Mouse (Mus musculus) MEL (cell line): ENCODE data around the gene Lce1i. TPM values are rescaled to one million over a fixed set of nuclear protein-coding genes. Genes with fewer than 3 reads are reported as not detected.

Source experiments
- DNase-seq: peaks from one replicate; pipeline ENCODE4 v3.0.0; 2011; ENCODE audit warnings: low read depth, low spot score
- H3K27ac ChIP-seq: 2 replicates; pipeline ENCODE4 v1.5.1; 2012; ENCODE audit warnings: low read depth, mild to moderate bottlenecking, control low read depth, low read length, moderate library complexity; ENCODE audit not compliant: control insufficient read depth
- H3K27me3 ChIP-seq, 2 experiments: fragments of 150-350 bp in 1 of 2; sonication (generic) in 1 of 2; 2 replicates each; pipeline ENCODE4 v1.6.1; 2012; ENCODE audit warnings: low read length in 2 of 2, mild to moderate bottlenecking in 2 of 2, improper control_type of control experiment in 1 of 2, moderate library complexity in 1 of 2; ENCODE audit not compliant: insufficient read depth in 2 of 2, control insufficient read depth in 1 of 2
- H3K36me3 ChIP-seq, 2 experiments: 2 replicates each; pipeline ENCODE4 v1.6.1; 2012 to 2014; ENCODE audit warnings: low read length in 2 of 2, improper control_type of control experiment in 1 of 2, inconsistent platforms in 1 of 2, mild to moderate bottlenecking in 1 of 2; ENCODE audit not compliant: insufficient read depth in 2 of 2, control insufficient read depth in 1 of 2
- H3K4me1 ChIP-seq, 2 experiments: fragments of 150-350 bp in 1 of 2; sonication (generic) in 1 of 2; 2 replicates each; pipeline ENCODE4 v1.6.1; 2012; ENCODE audit warnings: low read length in 2 of 2, improper control_type of control experiment in 1 of 2, mild to moderate bottlenecking in 1 of 2; ENCODE audit not compliant: insufficient read depth in 2 of 2, control insufficient read depth in 1 of 2
- H3K4me3 ChIP-seq, 2 experiments: fragments of 150-350 bp in 1 of 2; sonication (generic) in 1 of 2; 2 replicates each; pipeline ENCODE4 v1.5.1; 2012; ENCODE audit warnings: low read depth in 2 of 2, low read length in 2 of 2, mild to moderate bottlenecking in 2 of 2, moderate library complexity in 2 of 2, control low read depth in 1 of 2, improper control_type of control experiment in 1 of 2; ENCODE audit not compliant: control insufficient read depth in 1 of 2, insufficient read depth in 1 of 2
- H3K79me2 ChIP-seq: 2 replicates; pipeline ENCODE4 v1.6.1; 2012; ENCODE audit warnings: mild to moderate bottlenecking, low read length, moderate library complexity; ENCODE audit not compliant: control insufficient read depth, poor library complexity, insufficient read depth
- H3K9ac ChIP-seq: 2 replicates; pipeline ENCODE4 v1.6.1; 2012; ENCODE audit warnings: low read depth, mild to moderate bottlenecking, control low read depth, low read length, moderate library complexity; ENCODE audit not compliant: control insufficient read depth, poor library complexity, severe bottlenecking
- H3K9me3 ChIP-seq: fragments of 150-350 bp; sonication (generic); replicated peaks from 2 replicates; pipeline ENCODE4 v1.6.1; 2012; ENCODE audit warnings: mild to moderate bottlenecking, low read length, improper control_type of control experiment, moderate library complexity; ENCODE audit not compliant: insufficient read depth
- CHD1 ChIP-seq: IDR thresholded peaks from 2 replicates; pipeline ENCODE4 v1.6.1; 2012; ENCODE audit warnings: low read depth, mild to moderate bottlenecking, inconsistent platforms, low read length, improper control_type of control experiment
- ELF1 ChIP-seq: IDR thresholded peaks from 2 replicates; pipeline ENCODE4 v1.6.1; 2014; ENCODE audit warnings: low read depth, mild to moderate bottlenecking, inconsistent platforms, low read length, improper control_type of control experiment, moderate library complexity
- GABPA ChIP-seq: IDR thresholded peaks from 2 replicates; pipeline ENCODE4 v1.6.1; 2012; ENCODE audit warnings: low read depth, mild to moderate bottlenecking, inconsistent platforms, low read length, improper control_type of control experiment, moderate library complexity
- KAT2A ChIP-seq: conservative IDR thresholded peaks from 2 replicates; pipeline ENCODE4 v1.6.1; 2012; ENCODE audit warnings: low read depth, low read length, improper control_type of control experiment, inconsistent platforms
- MAFK ChIP-seq: IDR thresholded peaks from 2 replicates; pipeline ENCODE4 v1.6.1; 2011; ENCODE audit warnings: low read depth, mild to moderate bottlenecking, low read length, improper control_type of control experiment, borderline replicate concordance
- MAX ChIP-seq: IDR thresholded peaks from 2 replicates; pipeline ENCODE4 v1.6.1; 2011; ENCODE audit warnings: low read length, improper control_type of control experiment
- MEF2A ChIP-seq: IDR thresholded peaks from 2 replicates; pipeline ENCODE4 v1.6.1; 2014; ENCODE audit warnings: low read depth, mild to moderate bottlenecking, inconsistent platforms, low read length, improper control_type of control experiment; ENCODE audit not compliant: poor library complexity, insufficient replicate concordance, severe bottlenecking; ENCODE audit errors: extremely low read depth
- NELFE ChIP-seq: IDR thresholded peaks from 2 replicates; pipeline ENCODE4 v1.6.1; 2011; ENCODE audit warnings: low read depth, low read length, improper control_type of control experiment
- POLR2A ChIP-seq, 2 experiments: IDR thresholded peaks; 2 replicates each; pipeline ENCODE4 v1.6.1; 2011 to 2012; ENCODE audit warnings: low read length in 2 of 2, mild to moderate bottlenecking in 2 of 2, control low read depth in 1 of 2, improper control_type of control experiment in 1 of 2, low read depth in 1 of 2, moderate library complexity in 1 of 2; ENCODE audit not compliant: control insufficient read depth in 1 of 2, insufficient read depth in 1 of 2, poor library complexity in 1 of 2
- POLR2AphosphoS5 ChIP-seq: IDR thresholded peaks from 2 replicates; pipeline ENCODE4 v1.6.1; 2012; ENCODE audit warnings: low read depth, borderline replicate concordance, mild to moderate bottlenecking, inconsistent platforms, low read length, moderate library complexity, mixed read lengths
- RCOR1 ChIP-seq: IDR thresholded peaks from 2 replicates; pipeline ENCODE4 v1.6.1; 2012; ENCODE audit warnings: low read depth, mild to moderate bottlenecking, inconsistent platforms, low read length, improper control_type of control experiment
- SMC3 ChIP-seq: IDR thresholded peaks from 2 replicates; pipeline ENCODE4 v1.6.1; 2011; ENCODE audit warnings: low read depth, low read length, improper control_type of control experiment
- TAL1 ChIP-seq: IDR thresholded peaks from 2 replicates; pipeline ENCODE4 v1.6.1; 2012; ENCODE audit warnings: mild to moderate bottlenecking, inconsistent platforms, low read length, moderate library complexity, mixed read lengths
- TBP ChIP-seq: IDR thresholded peaks from 2 replicates; pipeline ENCODE4 v1.8.0; 2011; ENCODE audit warnings: low read depth, low read length, improper control_type of control experiment
- TCF12 ChIP-seq: IDR thresholded peaks from 2 replicates; pipeline ENCODE4 v1.6.1; 2014; ENCODE audit warnings: low read depth, mild to moderate bottlenecking, inconsistent platforms, low read length, improper control_type of control experiment, moderate library complexity
- USF2 ChIP-seq, 2 experiments: IDR thresholded peaks; 2 replicates each; pipeline ENCODE4 v1.6.1; 2011 to 2012; ENCODE audit warnings: improper control_type of control experiment in 2 of 2, low read length in 2 of 2, borderline replicate concordance in 1 of 2, inconsistent platforms in 1 of 2, low read depth in 1 of 2, mild to moderate bottlenecking in 1 of 2; ENCODE audit not compliant: insufficient read depth in 1 of 2
- ZNF384 ChIP-seq: IDR thresholded peaks from 2 replicates; pipeline ENCODE4 v1.6.1; 2012; ENCODE audit warnings: low read depth, mild to moderate bottlenecking, inconsistent platforms, low read length, improper control_type of control experiment
- polyA plus RNA-seq, 2 experiments: library from polyadenylated mRNA; stranded (reverse) in 1 of 2; unstranded in 1 of 2; fragments of >175 nt in 1 of 2; fragments of >200 nt in 1 of 2; gene quantifications; 2 replicates each; pipeline versions ENCODE4 v1.2.1 to v1.2.4; 2012; ENCODE audit warnings: low replicate concordance in 2 of 2, low read depth in 1 of 2; ENCODE audit not compliant: insufficient read length in 2 of 2, insufficient read depth in 1 of 2, missing spikeins in 1 of 2
- total RNA-seq: library from RNA; depleted of rRNA; stranded (reverse); fragments of 300-350 nt; gene quantifications from 2 replicates; pipeline ENCODE4 v1.2.3, GENCODE M21; 2012; rRNA removed

Lce1i gene
- total and polyA plus RNA-seq, 3 experiments = not detected

DNA sequence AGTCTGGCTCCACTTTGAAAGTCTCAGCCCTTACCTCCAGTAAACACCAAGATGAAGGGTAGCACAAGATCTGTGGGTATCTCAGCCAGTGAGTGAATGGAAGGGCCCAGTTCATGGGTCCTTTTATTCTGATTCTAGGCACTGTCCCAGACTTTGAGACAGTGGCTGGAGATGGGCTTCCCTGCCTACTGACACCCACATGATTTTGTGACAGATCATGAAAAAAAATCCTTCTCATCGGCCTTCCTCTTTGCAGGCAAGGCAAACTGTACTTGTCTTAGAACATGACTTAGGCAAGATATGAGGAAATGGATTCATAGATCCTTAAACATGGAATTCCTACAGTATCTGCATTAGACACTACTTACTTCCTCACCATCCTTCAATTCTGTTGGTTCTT is 39.7 kb downstream of the Lce1i start, which contains the start of gene Gm38119:
TSS of gene Gm38119 (minus strand) at position 101 of the 400 bp plus-strand sequence.
- no peaks in the 10 kb centered on the region for H3K27me3 ChIP-seq
- no peak within 1 kb of the TSS for H3K27ac ChIP-seq
- no peak for TF ChIP-seq TBP
- TF ChIP-seq USF2 (IDR thresholded peaks at IDR 0.05; ENCODE audit: borderline replicate concordance in 1 of 2, insufficient read depth in 1 of 2, low read depth in 1 of 2, low read length in 2 of 2) = no peak
- TF ChIP-seq TCF12 = no peak
- no peak for TF ChIP-seq KAT2A
- TF ChIP-seq POLR2AphosphoS5 = no peak
- TF ChIP-seq ZNF384 = no peak
- TF ChIP-seq GABPA = no peak
- TF ChIP-seq TAL1 = no peak
- TF ChIP-seq MEF2A = no peak
- no peak for TF ChIP-seq NELFE
- no peak for TF ChIP-seq ELF1
- no peak for TF ChIP-seq CHD1
- TF ChIP-seq RCOR1 = no peak
- no peak for TF ChIP-seq MAX
- no peak for TF ChIP-seq POLR2A (IDR thresholded peaks at IDR 0.05; ENCODE audit: control insufficient read depth in 1 of 2, insufficient read depth in 1 of 2, low read depth in 1 of 2, low read length in 2 of 2, poor library complexity in 1 of 2)
- TF ChIP-seq SMC3 = no peak
- TF ChIP-seq MAFK = no peak
- no peak for DNase-seq
- H3K4me3 ChIP-seq = no peak within 1 kb of the TSS
- no peaks in the 10 kb centered on the region for H3K36me3 ChIP-seq
- no peak within 1 kb of the TSS for H3K9ac ChIP-seq
- no peaks in the 10 kb centered on the region for H3K9me3 ChIP-seq
- H3K79me2 ChIP-seq = no peaks in the 10 kb centered on the region
- no peaks in the 10 kb centered on the region for H3K4me1 ChIP-seq

Other genes starting within 250 kb of the Lce1i start
- gene 2310046K23Rik, start 244.4 kb downstream of the Lce1i start, total RNA-seq = not detected in 2 replicates
- gene 2310046K23Rik, start 244.4 kb downstream of the Lce1i start, polyA plus RNA-seq = not detected
- gene Ivl, start 205.2 kb downstream of the Lce1i start, total RNA-seq = not detected in 2 replicates
- gene Ivl, start 205.2 kb downstream of the Lce1i start, polyA plus RNA-seq = not detected
- not detected in 2 replicates for gene Smcp, start 189.9 kb downstream of the Lce1i start, total RNA-seq
- gene Smcp, start 189.9 kb downstream of the Lce1i start, polyA plus RNA-seq = not detected
- not detected in 2 replicates for gene 2210017I01Rik, start 171.4 kb downstream of the Lce1i start, total RNA-seq
- gene 2210017I01Rik, start 171.4 kb downstream of the Lce1i start, polyA plus RNA-seq = not detected
- not detected in 2 replicates for gene Lce6a, start 157.2 kb downstream of the Lce1i start, total RNA-seq
- gene Lce6a, start 157.2 kb downstream of the Lce1i start, polyA plus RNA-seq = not detected
- not detected in 2 replicates for gene Lce1a1, start 130.6 kb downstream of the Lce1i start, total RNA-seq
- not detected for gene Lce1a1, start 130.6 kb downstream of the Lce1i start, polyA plus RNA-seq
- not detected in 2 replicates for gene Lce1b, start 122.0 kb downstream of the Lce1i start, total RNA-seq
- gene Lce1b, start 122.0 kb downstream of the Lce1i start, polyA plus RNA-seq = not detected
- not detected in 2 replicates for gene Lce1a2, start 108.6 kb downstream of the Lce1i start, total RNA-seq
- not detected for gene Lce1a2, start 108.6 kb downstream of the Lce1i start, polyA plus RNA-seq
- not detected in 2 replicates for gene Lce1c, start 99.7 kb downstream of the Lce1i start, total RNA-seq
- gene Lce1c, start 99.7 kb downstream of the Lce1i start, polyA plus RNA-seq = not detected
- not detected in 2 replicates for gene Lce1d, start 91.7 kb downstream of the Lce1i start, total RNA-seq
- gene Lce1d, start 91.7 kb downstream of the Lce1i start, polyA plus RNA-seq = not detected
- gene Lce1e, start 69.8 kb downstream of the Lce1i start, total RNA-seq = not detected in 2 replicates
- not detected for gene Lce1e, start 69.8 kb downstream of the Lce1i start, polyA plus RNA-seq
- not detected in 2 replicates for gene Lce1f, start 58.5 kb downstream of the Lce1i start, total RNA-seq
- gene Lce1f, start 58.5 kb downstream of the Lce1i start, polyA plus RNA-seq = not detected
- not detected in 2 replicates for gene Gm38119, start 39.8 kb downstream of the Lce1i start, total RNA-seq
- not detected for gene Gm38119, start 39.8 kb downstream of the Lce1i start, polyA plus RNA-seq
- not detected in 2 replicates for gene Lce1g, start 26.6 kb downstream of the Lce1i start, total RNA-seq
- not detected for gene Lce1g, start 26.6 kb downstream of the Lce1i start, polyA plus RNA-seq
- gene Lce1h, start 13.8 kb downstream of the Lce1i start, total RNA-seq = not detected in 2 replicates
- gene Lce1h, start 13.8 kb downstream of the Lce1i start, polyA plus RNA-seq = not detected
- gene Lce1j, start 11.6 kb upstream of the Lce1i start, total RNA-seq = not detected in 2 replicates
- gene Lce1j, start 11.6 kb upstream of the Lce1i start, polyA plus RNA-seq = not detected
- not detected in 2 replicates for gene Lce1k, start 29.0 kb upstream of the Lce1i start, total RNA-seq
- gene Lce1k, start 29.0 kb upstream of the Lce1i start, polyA plus RNA-seq = not detected
- gene Kprp, start 48.3 kb upstream of the Lce1i start, total RNA-seq = not detected in 2 replicates
- not detected for gene Kprp, start 48.3 kb upstream of the Lce1i start, polyA plus RNA-seq
- gene Lce1l, start 72.4 kb upstream of the Lce1i start, total RNA-seq = not detected in 2 replicates
- not detected for gene Lce1l, start 72.4 kb upstream of the Lce1i start, polyA plus RNA-seq
- not detected in 2 replicates for gene 2310050C09Rik, start 91.3 kb upstream of the Lce1i start, total RNA-seq
- gene 2310050C09Rik, start 91.3 kb upstream of the Lce1i start, polyA plus RNA-seq = not detected
- not detected in 2 replicates for gene Lce3a, start 147.3 kb upstream of the Lce1i start, total RNA-seq
- not detected for gene Lce3a, start 147.3 kb upstream of the Lce1i start, polyA plus RNA-seq
- gene Lce3b, start 154.1 kb upstream of the Lce1i start, total RNA-seq = not detected in 2 replicates
- gene Lce3b, start 154.1 kb upstream of the Lce1i start, polyA plus RNA-seq = not detected
- gene Lce3c, start 165.6 kb upstream of the Lce1i start, total RNA-seq = not detected in 2 replicates
- gene Lce3c, start 165.6 kb upstream of the Lce1i start, polyA plus RNA-seq = not detected
- gene Lce3d, start 178.5 kb upstream of the Lce1i start, total RNA-seq = not detected in 2 replicates
- not detected for gene Lce3d, start 178.5 kb upstream of the Lce1i start, polyA plus RNA-seq
- gene Lce3e, start 188.2 kb upstream of the Lce1i start, total RNA-seq = not detected in 2 replicates
- gene Lce3e, start 188.2 kb upstream of the Lce1i start, polyA plus RNA-seq = not detected
- gene Lce3f, start 213.3 kb upstream of the Lce1i start, total RNA-seq = not detected in 2 replicates
- not detected for gene Lce3f, start 213.3 kb upstream of the Lce1i start, polyA plus RNA-seq
- gene Crct1, start 236.8 kb upstream of the Lce1i start, total RNA-seq = not detected in 2 replicates
- not detected for gene Crct1, start 236.8 kb upstream of the Lce1i start, polyA plus RNA-seq
- gene Lce1m, start 240.2 kb upstream of the Lce1i start, total RNA-seq = not detected in 2 replicates
- not detected for gene Lce1m, start 240.2 kb upstream of the Lce1i start, polyA plus RNA-seq